31 mouse cellular contexts compared by ENCODE assay signal in genomic region chr12:17594701-17595100, GRCm38 (mm10).
"Had no signal": no experiment of that assay in that cellular context is flagged by ENCODE, and none has a peak within 500 bp of the region (broad histone marks: within the 10 kb centered on the region; RNA-seq: fewer than 3 reads in every experiment).

No protein-coding gene starts in this region.

- H3K4me1 ChIP-seq: heart, embryonic 13.5 days; heart, embryonic 15.5 days; hindbrain, embryonic 10.5 days; hindbrain, embryonic 12.5 days; hindbrain, embryonic 13.5 days; hindbrain, embryonic 15.5 days; intestine, embryonic 15.5 days; kidney, embryonic 15.5 days had no signal

- H3K9ac ChIP-seq: heart, embryonic 13.5 days; heart, embryonic 15.5 days; hindbrain, embryonic 12.5 days; hindbrain, embryonic 13.5 days; hindbrain, embryonic 14.5 days; hindbrain, embryonic 15.5 days; intestine, embryonic 15.5 days; kidney, embryonic 15.5 days had no signal

- DNase-seq: heart, postnatal 10 days; heart, postnatal 14 days; heart, postnatal 36 days; kidney, adult 11 months; kidney, adult 18-20 months; kidney, adult 2 months; kidney, adult 8-10 months; kidney, adult 9 months; kidney, postnatal 10 days; kidney, postnatal 14 days; kidney, postnatal 25 days; kidney, postnatal 36 days; kidney, postnatal 4 days; layer of hippocampus, adult 9-11 months; layer of hippocampus, postnatal 36 days had no signal

- H3K4me3 ChIP-seq: heart, embryonic 13.5 days; heart, embryonic 15.5 days; hindbrain, embryonic 10.5 days; hindbrain, embryonic 12.5 days; hindbrain, embryonic 13.5 days; hindbrain, embryonic 15.5 days; intestine, embryonic 15.5 days; kidney, embryonic 15.5 days; layer of hippocampus, adult 2 months; left cerebral cortex, adult 2 months had no signal

- H3K27ac ChIP-seq: heart, embryonic 13.5 days; heart, embryonic 15.5 days; hindbrain, embryonic 10.5 days; hindbrain, embryonic 12.5 days; hindbrain, embryonic 13.5 days; hindbrain, embryonic 14.5 days; hindbrain, embryonic 15.5 days; hindbrain, postnatal 0 days; intestine, embryonic 15.5 days; kidney, embryonic 15.5 days; kidney, postnatal 0 days; layer of hippocampus, adult 2 months; left cerebral cortex, adult 2 months had no signal

- H3K27me3 ChIP-seq: heart, embryonic 13.5 days; heart, embryonic 15.5 days; hindbrain, embryonic 12.5 days; hindbrain, embryonic 13.5 days; hindbrain, embryonic 15.5 days; intestine, embryonic 15.5 days; kidney, embryonic 15.5 days had no signal

- ATAC-seq: hindbrain, embryonic 16.5 days; hindbrain, postnatal 0 days; inflammation-experienced regulatory T-cells, adult 6 months had no signal

- H3K9me3 ChIP-seq: heart, embryonic 13.5 days; heart, embryonic 15.5 days; hindbrain, embryonic 10.5 days; hindbrain, embryonic 12.5 days; hindbrain, embryonic 13.5 days; hindbrain, embryonic 15.5 days; intestine, embryonic 15.5 days; kidney, embryonic 15.5 days had no signal

- H3K4me2 ChIP-seq: heart, embryonic 11.5 days; heart, embryonic 13.5 days; heart, embryonic 15.5 days; hindbrain, embryonic 12.5 days; hindbrain, embryonic 13.5 days; hindbrain, embryonic 14.5 days; hindbrain, embryonic 15.5 days; intestine, embryonic 15.5 days; kidney, embryonic 15.5 days had no signal

- H3K36me3 ChIP-seq: heart, embryonic 13.5 days; heart, embryonic 15.5 days; hindbrain, embryonic 10.5 days; hindbrain, embryonic 12.5 days; hindbrain, embryonic 13.5 days; hindbrain, embryonic 15.5 days; intestine, embryonic 15.5 days; kidney, embryonic 15.5 days had no signal
